Mouse (Mus musculus): ENCODE data around the gene Mylpf.
"Not testable (repeated sequence)": the region's sequence is repeated elsewhere in the genome, so short reads cannot be mapped to it uniquely, and the experiment has no call there.

Gene Mylpf

GRCm38 (mm10) chr7:127208553-127209438 lies at the start of gene Mylpf:
Gene Mylpf (plus strand): TSS chr7:127208890.
- peak; percentile 96 for DNase-seq (ENCODE audit: low spot score)

- no peak for DNase-seq (ENCODE audit: low spot score)
These were observed 46.1 kb upstream of the Mylpf start for GRCm38 (mm10) chr7:127162546-127162945.

GRCm38 (mm10) chr7:127164002-127164401 lies 44.7 kb upstream of the Mylpf start:
- DNase-seq (ENCODE audit: low spot score) = no peak

- DNase-seq (ENCODE audit: low spot score) = no peak
These were observed 42.8 kb upstream of the Mylpf start for GRCm38 (mm10) chr7:127165607-127166493.

- DNase-seq (ENCODE audit: low spot score) = no peak
These were observed 42.2 kb upstream of the Mylpf start for GRCm38 (mm10) chr7:127166501-127166900.

GRCm38 (mm10) chr7:127176937-127177336 lies 31.8 kb upstream of the Mylpf start:
- no peak for DNase-seq (ENCODE audit: low spot score)

- no peak for DNase-seq (ENCODE audit: low spot score)
These were observed 27.9 kb upstream of the Mylpf start for GRCm38 (mm10) chr7:127180783-127181182.

- DNase-seq (ENCODE audit: low spot score) = not testable (repeated sequence)
These were observed 27.0 kb upstream of the Mylpf start for GRCm38 (mm10) chr7:127181724-127182123.

GRCm38 (mm10) chr7:127183345-127183744 lies 25.3 kb upstream of the Mylpf start:
- no peak for DNase-seq (ENCODE audit: low spot score)

- no peak for DNase-seq (ENCODE audit: low spot score)
These were observed 24.9 kb upstream of the Mylpf start for GRCm38 (mm10) chr7:127183828-127184227.

GRCm38 (mm10) chr7:127184720-127185119 lies 24.0 kb upstream of the Mylpf start:
- DNase-seq (ENCODE audit: low spot score) = no peak

GRCm38 (mm10) chr7:127185601-127186000 lies 23.1 kb upstream of the Mylpf start:
- no peak for DNase-seq (ENCODE audit: low spot score)

GRCm38 (mm10) chr7:127187351-127187750 lies 21.3 kb upstream of the Mylpf start:
- DNase-seq (ENCODE audit: low spot score) = no peak

- DNase-seq (ENCODE audit: low spot score) = no peak
These were observed 20.1 kb upstream of the Mylpf start for GRCm38 (mm10) chr7:127188305-127189276.

- DNase-seq (ENCODE audit: low spot score) = no peak
These were observed 18.0 kb upstream of the Mylpf start for GRCm38 (mm10) chr7:127190672-127191071.

GRCm38 (mm10) chr7:127192989-127193388 lies 15.7 kb upstream of the Mylpf start:
- no peak for DNase-seq (ENCODE audit: low spot score)

- no peak for DNase-seq (ENCODE audit: low spot score)
These were observed 14.6 kb upstream of the Mylpf start for GRCm38 (mm10) chr7:127194011-127194632.

- DNase-seq (ENCODE audit: low spot score) = no peak
These were observed 14.1 kb upstream of the Mylpf start for GRCm38 (mm10) chr7:127194633-127195029.

GRCm38 (mm10) chr7:127195544-127196295 lies 13.0 kb upstream of the Mylpf start, which contains the start of gene Cd2bp2:
Gene Cd2bp2 (minus strand): TSS chr7:127196050.
- peak; percentile 91 for DNase-seq (ENCODE audit: low spot score)

GRCm38 (mm10) chr7:127196484-127196883 lies 12.2 kb upstream of the Mylpf start:
- no peak for DNase-seq (ENCODE audit: low spot score)

Measured in layer of hippocampus, adult 9-10 months (tissue).